Mouse (Mus musculus) gastrocnemius, adult 2 months (tissue): ENCODE measurements around the gene Gm6408. TPM values are rescaled to one million over a fixed set of nuclear protein-coding genes. Genes with fewer than 3 reads are reported as not detected.
"Not testable (repeated sequence)": the region's sequence is repeated elsewhere in the genome, so short reads cannot be mapped to it uniquely, and the experiment has no call there.

ENCODE experiments used
- DNase-seq: peaks from one replicate; pipeline ENCODE4 v3.0.0; 2022
- H3K27ac ChIP-seq: fragments of 200-600 bp; 2 replicates; pipeline ENCODE4 v1.8.1; 2022; ENCODE audit warnings: mild to moderate bottlenecking
- H3K4me3 ChIP-seq: fragments of 200-600 bp; 2 replicates; pipeline ENCODE4 v1.8.1; 2022; ENCODE audit warnings: mild to moderate bottlenecking, moderate library complexity
- CTCF ChIP-seq: fragments of 200-600 bp; IDR thresholded peaks from 2 replicates; pipeline ENCODE4 v1.8.1; 2022; ENCODE audit warnings: antibody characterized with exemption, mild to moderate bottlenecking, moderate library complexity
- intact Hi-C: fragments of 180-260 bp; cut with DNase I; formaldehyde crosslinking; loops from one replicate; pipeline ENCODE4 v1.15.1; 2025
- total RNA-seq, 2 experiments: library from RNA; stranded (reverse); gene quantifications; 2 replicates each; pipeline ENCODE4 v1.2.3; 2021

Gene Gm6408
- total RNA-seq, 2 experiments from 2014 or later = not detected

DNA sequence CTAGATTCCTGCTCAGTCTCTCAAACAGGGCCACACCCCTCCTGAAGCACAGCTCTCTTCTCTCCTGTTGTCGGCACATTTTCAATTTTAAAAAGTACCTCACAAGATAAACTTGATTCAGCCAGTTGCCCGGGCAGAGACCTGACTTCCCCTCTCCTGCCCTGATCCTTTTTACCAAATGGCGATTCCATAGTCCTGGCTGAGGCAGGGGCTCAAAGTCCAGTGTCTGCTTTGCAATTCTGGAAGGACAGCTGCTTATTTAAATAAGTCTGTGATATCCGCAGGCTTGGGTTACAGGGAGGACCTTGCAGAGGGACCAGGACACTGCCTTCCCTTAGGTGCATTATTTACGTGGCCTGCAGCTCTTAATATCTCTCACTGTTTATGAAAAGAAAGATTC, 10.5 kb upstream of the Gm6408 start:
- intact Hi-C loops = loop anchor here (10.0 kb wide), 1 partner anchor 137 kb away; no protein-coding TSS in a partner anchor
- no peak overlapping the region for H3K4me3 ChIP-seq
- no peak for TF ChIP-seq CTCF
- DNase-seq = no peak
- H3K27ac ChIP-seq = no peak overlapping the region

DNA sequence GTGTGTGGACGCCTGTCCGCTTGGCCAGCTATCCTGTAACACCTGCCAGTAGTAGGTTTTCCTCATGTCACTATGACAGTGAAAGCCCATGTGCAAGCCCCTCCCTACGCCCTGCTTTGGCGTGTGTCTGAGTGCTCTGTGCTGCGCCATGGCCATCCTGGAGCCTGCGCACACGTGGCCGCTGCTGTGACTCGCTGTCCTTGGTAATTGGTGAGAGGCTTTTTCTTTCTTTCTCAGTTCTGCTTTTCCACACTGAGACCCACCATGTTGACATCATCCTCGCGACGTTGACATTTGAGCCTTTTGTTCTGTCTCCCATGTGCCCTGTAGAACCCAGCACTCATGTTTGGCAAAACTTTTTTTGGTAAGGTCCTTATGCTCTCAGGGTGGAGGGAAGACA, 9.9 kb upstream of the Gm6408 start:
- H3K27ac ChIP-seq = no peak overlapping the region
- H3K4me3 ChIP-seq = peak overlapping the region; percentile 13; the same call in 1 of the 2 replicates
- intact Hi-C loops = loop anchor here (10.0 kb wide), 1 partner anchor 137 kb away; no protein-coding TSS in a partner anchor
- TF ChIP-seq CTCF = no peak
- no peak for DNase-seq

DNA sequence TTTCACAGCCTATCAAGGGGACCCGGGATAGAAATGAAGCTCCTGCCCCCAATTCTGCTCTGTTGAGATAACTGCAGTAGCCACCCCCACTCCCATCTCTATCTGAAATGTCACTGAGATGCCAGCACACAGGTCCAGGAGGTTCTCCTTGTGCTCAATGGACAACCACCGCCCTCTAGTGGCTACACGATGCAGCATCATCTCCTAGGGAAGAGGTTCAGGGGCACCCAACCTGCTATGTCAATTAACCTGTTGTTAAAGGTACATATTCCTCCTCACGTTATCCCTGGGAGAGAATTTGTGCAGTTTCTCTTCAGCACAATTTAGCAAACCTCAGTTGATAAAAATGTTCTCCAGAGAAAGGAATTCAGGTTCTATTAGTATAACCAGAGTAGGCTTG, 2.2 kb upstream of the Gm6408 start:
- H3K27ac ChIP-seq, H3K4me3 ChIP-seq: not testable (repeated sequence)
- peak; percentile 62 for TF ChIP-seq CTCF
- intact Hi-C loops = loop anchor here (10.0 kb wide), 1 partner anchor 145 kb away; no protein-coding TSS in a partner anchor
- DNase-seq = peak; percentile 25

DNA sequence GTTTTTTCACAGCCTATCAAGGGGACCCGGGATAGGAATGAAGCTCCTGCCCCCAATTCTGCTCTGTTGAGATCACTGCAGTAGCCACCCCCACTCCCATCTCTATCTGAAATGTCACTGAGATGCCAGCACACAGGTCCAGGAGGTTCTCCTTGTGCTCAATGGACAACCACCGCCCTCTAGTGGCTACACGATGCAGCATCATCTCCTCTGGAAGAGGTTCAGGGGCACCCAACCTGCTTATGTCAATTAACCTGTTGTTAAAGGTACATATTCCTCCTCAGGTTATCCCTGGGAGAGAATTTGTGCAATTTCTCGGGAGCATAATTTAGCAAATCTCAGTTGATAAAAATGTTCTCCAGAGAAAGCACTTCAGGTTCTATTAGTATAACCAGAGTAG, 7.2 kb downstream of the Gm6408 start:
- H3K4me3 ChIP-seq, H3K27ac ChIP-seq, intact Hi-C loops: not testable (repeated sequence)
- TF ChIP-seq CTCF = peak; percentile 42
- DNase-seq = peak; percentile 30

DNA sequence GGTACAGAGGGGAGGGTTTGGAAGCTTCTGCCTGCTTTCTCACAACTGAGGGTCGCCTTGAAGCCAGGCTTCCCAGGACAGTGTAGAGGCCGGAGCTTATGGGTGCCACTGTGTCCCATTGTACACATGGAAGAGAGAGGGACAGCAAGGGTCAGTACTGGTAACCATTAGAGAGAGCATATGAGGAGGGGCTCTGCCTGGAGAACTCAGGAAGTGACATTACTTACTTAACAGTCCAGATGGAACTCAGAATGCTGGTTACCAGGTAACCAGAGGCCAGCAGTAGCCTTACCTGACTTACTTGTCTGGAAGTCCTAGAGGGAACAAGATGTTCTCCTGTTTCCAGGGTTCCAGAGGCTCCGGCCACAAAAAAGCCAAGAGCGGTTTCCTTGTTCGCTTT, 9.3 kb downstream of the Gm6408 start, which contains the start of gene Gm6370:
Gene Gm6370 (plus strand): TSS at position 301 of the 400 bp plus-strand sequence.
- H3K4me3 ChIP-seq, H3K27ac ChIP-seq, intact Hi-C loops, DNase-seq: not testable (repeated sequence)

DNA sequence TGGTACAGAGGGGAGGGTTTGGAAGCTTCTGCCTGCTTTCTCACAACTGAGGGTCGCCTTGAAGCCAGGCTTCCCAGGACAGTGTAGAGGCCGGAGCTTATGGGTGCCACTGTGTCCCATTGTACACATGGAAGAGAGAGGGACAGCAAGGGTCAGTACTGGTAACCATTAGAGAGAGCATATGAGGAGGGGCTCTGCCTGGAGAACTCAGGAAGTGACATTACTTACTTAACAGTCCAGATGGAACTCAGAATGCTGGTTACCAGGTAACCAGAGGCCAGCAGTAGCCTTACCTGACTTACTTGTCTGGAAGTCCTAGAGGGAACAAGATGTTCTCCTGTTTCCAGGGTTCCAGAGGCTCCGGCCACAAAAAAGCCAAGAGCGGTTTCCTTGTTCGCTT, 20.3 kb downstream of the Gm6408 start, which contains the start of gene 4930449I24Rik:
Gene 4930449I24Rik (plus strand): TSS at position 301 of the 400 bp plus-strand sequence.
- H3K27ac ChIP-seq, DNase-seq, H3K4me3 ChIP-seq, intact Hi-C loops: not testable (repeated sequence)

DNA sequence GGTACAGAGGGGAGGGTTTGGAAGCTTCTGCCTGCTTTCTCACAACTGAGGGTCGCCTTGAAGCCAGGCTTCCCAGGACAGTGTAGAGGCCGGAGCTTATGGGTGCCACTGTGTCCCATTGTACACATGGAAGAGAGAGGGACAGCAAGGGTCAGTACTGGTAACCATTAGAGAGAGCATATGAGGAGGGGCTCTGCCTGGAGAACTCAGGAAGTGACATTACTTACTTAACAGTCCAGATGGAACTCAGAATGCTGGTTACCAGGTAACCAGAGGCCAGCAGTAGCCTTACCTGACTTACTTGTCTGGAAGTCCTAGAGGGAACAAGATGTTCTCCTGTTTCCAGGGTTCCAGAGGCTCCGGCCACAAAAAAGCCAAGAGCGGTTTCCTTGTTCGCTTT, 32.1 kb downstream of the Gm6408 start, which contains the start of gene Gm3402:
Gene Gm3402 (plus strand): TSS at position 301 of the 400 bp plus-strand sequence.
- intact Hi-C loops, H3K27ac ChIP-seq, DNase-seq, H3K4me3 ChIP-seq: not testable (repeated sequence)

DNA sequence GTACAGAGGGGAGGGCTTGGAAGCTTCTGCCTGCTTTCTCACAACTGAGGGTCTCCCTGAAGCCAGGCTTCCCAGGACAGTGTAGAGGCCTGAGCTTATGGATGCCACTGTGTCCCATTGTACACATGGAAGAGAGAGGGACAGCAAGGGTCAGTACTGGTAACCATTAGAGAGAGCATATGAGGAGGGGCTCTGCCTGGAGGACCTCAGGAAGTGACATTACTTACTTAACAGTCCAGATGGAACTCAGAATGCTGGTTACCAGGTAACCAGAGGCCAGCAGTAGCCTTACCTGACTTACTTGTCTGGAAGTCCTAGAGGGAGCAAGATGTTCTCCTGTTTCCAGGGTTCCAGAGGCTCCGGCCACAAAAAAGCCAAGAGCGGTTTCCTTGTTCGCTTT, 43.7 kb downstream of the Gm6408 start, which contains the start of gene Gm3404:
Gene Gm3404 (plus strand): TSS at position 301 of the 400 bp plus-strand sequence.
- intact Hi-C loops, H3K27ac ChIP-seq, H3K4me3 ChIP-seq, DNase-seq: not testable (repeated sequence)

Other genes with a start within 250 kb of the Gm6408 start
- gene Wasf3, start 97.0 kb upstream of the Gm6408 start, total RNA-seq = under 1 TPM; 0.64 to 0.92 TPM
- gene Gm6370, start 9.4 kb downstream of the Gm6408 start, total RNA-seq = not detected
- not detected for gene 4930449I24Rik, start 20.4 kb downstream of the Gm6408 start, total RNA-seq
- gene Gm3402, start 32.2 kb downstream of the Gm6408 start, total RNA-seq = not detected
- gene Gm3404, start 43.8 kb downstream of the Gm6408 start, total RNA-seq = not detected
- not detected for gene Gm3409, start 55.7 kb downstream of the Gm6408 start, total RNA-seq
- not detected for gene Gm3415, start 74.2 kb downstream of the Gm6408 start, total RNA-seq
- gene Gpr12, start 103.3 kb downstream of the Gm6408 start, total RNA-seq = not detected